Mouse (Mus musculus): ENCODE measurements at regions not wholly inside any gene's neighbourhood (a gene's known extent, or its start where the extent isn't known, plus 50 kb on each side); places are given as distances from the start of the nearest gene placed in this dataset.

DNA sequence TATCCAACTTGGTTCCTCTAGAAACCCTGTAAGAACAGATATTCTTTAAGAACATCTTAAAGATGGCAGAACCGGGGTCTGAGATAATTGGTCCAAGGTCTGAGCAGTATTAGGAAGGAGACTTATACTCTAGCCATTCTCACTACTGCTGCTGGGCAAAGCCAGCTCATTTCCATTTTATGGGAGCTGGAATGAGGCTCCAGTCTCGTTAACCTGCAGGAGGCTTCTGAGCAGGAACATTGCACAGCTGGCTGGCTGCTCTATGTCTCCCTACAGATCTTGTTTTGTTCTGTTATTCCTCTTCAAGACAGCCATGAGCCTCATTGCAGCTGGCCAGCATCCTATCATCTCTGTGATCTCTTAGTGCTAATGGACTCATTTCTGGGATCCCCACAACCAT is 136.3 kb upstream of the Mylip start:
- no peak for TF ChIP-seq EP300 (optimal IDR thresholded peaks at IDR 0.05)
- no peak for TF ChIP-seq CTCF (IDR thresholded peaks at IDR 0.05; ENCODE audit: low read depth)

Data from stomach, postnatal 0 days (tissue).